Mouse (Mus musculus) ES-E14 (cell line): Measurements from ENCODE around the gene Vta1. TPM values are rescaled to one million over a fixed set of nuclear protein-coding genes. Genes with fewer than 3 reads are reported as not detected.

Source experiments
- DNase-seq: peaks from one replicate; pipeline ENCODE4 v3.0.0-alpha.2; 2013; ENCODE audit warnings: low read depth, low spot score
- H3K27ac ChIP-seq: 2 replicates; pipeline ENCODE4 v1.5.1; 2012; ENCODE audit warnings: low read depth, mild to moderate bottlenecking, low read length, moderate library complexity, mixed read lengths; ENCODE audit not compliant: poor library complexity, insufficient read depth, severe bottlenecking
- H3K36me3 ChIP-seq: 2 replicates; pipeline ENCODE4 v1.6.1; 2012; ENCODE audit warnings: mild to moderate bottlenecking, low read length, moderate library complexity, mixed read lengths; ENCODE audit not compliant: control insufficient read depth, poor library complexity, insufficient read depth, severe bottlenecking
- H3K4me1 ChIP-seq, 2 experiments: fragments of 150-350 bp in 1 of 2; sonication (generic) in 1 of 2; 2 replicates each; pipeline ENCODE4 v1.6.1; 2012; ENCODE audit warnings: low read length in 2 of 2, mild to moderate bottlenecking in 1 of 2, mixed read lengths in 1 of 2; ENCODE audit not compliant: control insufficient read depth in 2 of 2, insufficient read depth in 2 of 2, poor library complexity in 1 of 2
- H3K4me3 ChIP-seq, 2 experiments: fragments of 150-350 bp in 1 of 2; sonication (generic) in 1 of 2; 2 replicates each; pipeline ENCODE4 v1.5.1; 2012; ENCODE audit warnings: low read length in 2 of 2, low read depth in 1 of 2, mild to moderate bottlenecking in 1 of 2, mixed read lengths in 1 of 2; ENCODE audit not compliant: insufficient read depth in 1 of 2, poor library complexity in 1 of 2, severe bottlenecking in 1 of 2
- H3K9ac ChIP-seq: 2 replicates; pipeline ENCODE4 v1.6.1; 2012; ENCODE audit warnings: low read depth, mild to moderate bottlenecking, low read length, mixed read lengths; ENCODE audit not compliant: poor library complexity, insufficient read depth, severe bottlenecking
- H3K9me3 ChIP-seq: fragments of 150-350 bp; sonication (generic); 2 replicates; pipeline ENCODE4 v1.6.1; 2012; ENCODE audit warnings: low read depth, mild to moderate bottlenecking, low read length; ENCODE audit not compliant: control insufficient read depth, insufficient read depth
- CHD2 ChIP-seq: IDR thresholded peaks from 2 replicates; pipeline ENCODE4 v1.6.1; 2014; ENCODE audit warnings: mild to moderate bottlenecking, low read depth, low read length, inconsistent platforms
- HCFC1 ChIP-seq: IDR thresholded peaks from 2 replicates; pipeline ENCODE4 v1.6.1; 2012; ENCODE audit warnings: low read length, inconsistent platforms, borderline replicate concordance; ENCODE audit not compliant: insufficient read depth
- MAFK ChIP-seq: IDR thresholded peaks from 2 replicates; pipeline ENCODE4 v1.6.1; 2014; ENCODE audit warnings: mild to moderate bottlenecking, low read depth, low read length, inconsistent platforms; ENCODE audit not compliant: insufficient read depth
- ZC3H11A ChIP-seq: IDR thresholded peaks from 2 replicates; pipeline ENCODE4 v1.6.1; 2012; ENCODE audit warnings: low read depth, mild to moderate bottlenecking, inconsistent platforms, low read length, borderline replicate concordance
- ZNF384 ChIP-seq: IDR thresholded peaks from 2 replicates; pipeline ENCODE4 v1.6.1; 2012; ENCODE audit warnings: low read depth, low read length, inconsistent platforms
- in situ Hi-C, 2 experiments: fragments of 600-800 bp; cut with MboI; formaldehyde crosslinking; loops; one replicate each; pipeline ENCODE4 v1.15.1; 2025; ENCODE audit warnings: low sequenced_read_pairs in 2 of 2, inconsistent platforms in 1 of 2; ENCODE audit not compliant: unreplicated experiment in 2 of 2
- total RNA-seq: library from RNA; depleted of rRNA; stranded (reverse); fragments of 300-350 nt; gene quantifications from 2 replicates; pipeline ENCODE4 v1.2.3, GENCODE M21; 2012

The Vta1 gene
- total RNA-seq, 1 experiment: 45.2 TPM

- H3K4me3 ChIP-seq: no peak overlapping the region
- no peaks in the 10 kb centered on the region for H3K4me1 ChIP-seq
- DNase-seq: no peak
- in situ Hi-C loops: no loop called here
- no peaks in the 10 kb centered on the region for H3K9me3 ChIP-seq
- TF ChIP-seq CHD2 (no peak), ZC3H11A (peak; percentile 50; the same call in 1 of the 2 replicates)
- no peak overlapping the region for H3K9ac ChIP-seq
- no peaks in the 10 kb centered on the region for H3K36me3 ChIP-seq
- no peak overlapping the region for H3K27ac ChIP-seq
Observed at GRCm38 (mm10) chr10:14685663-14686062, 19.7 kb downstream of the Vta1 start.

- Histone ChIP-seq H3K9me3 (no peaks in the 10 kb centered on the region), H3K27ac (no peak overlapping the region), H3K9ac (no peak overlapping the region), H3K36me3 (no peaks in the 10 kb centered on the region; the same call in 1 of the 2 replicates), H3K4me1 (no peaks in the 10 kb centered on the region), H3K4me3 (no peak overlapping the region)
- no peak for TF ChIP-seq CHD2
- TF ChIP-seq MAFK: no peak
- no peak for TF ChIP-seq ZC3H11A
- TF ChIP-seq ZNF384: no peak
- TF ChIP-seq HCFC1: no peak
- in situ Hi-C loops: no loop called here
- no peak for DNase-seq
Observed at GRCm38 (mm10) chr10:14666147-14666546, 39.2 kb downstream of the Vta1 start.

- DNase-seq: no peak
- in situ Hi-C loops: no loop called here
- Histone ChIP-seq H3K9ac (no peak overlapping the region), H3K4me1 (no peaks in the 10 kb centered on the region), H3K27ac (no peak overlapping the region), H3K9me3 (no peaks in the 10 kb centered on the region), H3K4me3 (no peak overlapping the region), H3K36me3 (no peaks in the 10 kb centered on the region)
- no peak for TF ChIP-seq HCFC1
- TF ChIP-seq MAFK: no peak
- TF ChIP-seq ZC3H11A: no peak
- no peak for TF ChIP-seq CHD2
- TF ChIP-seq ZNF384: no peak
Observed at GRCm38 (mm10) chr10:14660875-14661274, 44.5 kb downstream of the Vta1 start.

- Histone ChIP-seq H3K9me3 (no peaks in the 10 kb centered on the region), H3K36me3 (no peaks in the 10 kb centered on the region), H3K4me3 (no peak overlapping the region), H3K9ac (no peak overlapping the region), H3K27ac (no peak overlapping the region), H3K4me1 (no peaks in the 10 kb centered on the region)
- no peak for DNase-seq
- TF ChIP-seq ZNF384 (no peak), HCFC1 (no peak), ZC3H11A (no peak), CHD2 (no peak), MAFK (no peak)
- in situ Hi-C loops: no loop called here
Observed at GRCm38 (mm10) chr10:14639635-14640034, 65.7 kb downstream of the Vta1 start.

GRCm38 (mm10) chr10:14639043-14639442 is 66.3 kb downstream of the Vta1 start:
- in situ Hi-C loops: no loop called here
- Histone ChIP-seq H3K4me3 (no peak overlapping the region), H3K4me1 (no peaks in the 10 kb centered on the region), H3K9ac (no peak overlapping the region), H3K9me3 (no peaks in the 10 kb centered on the region), H3K27ac (no peak overlapping the region), H3K36me3 (no peaks in the 10 kb centered on the region)
- no peak for TF ChIP-seq ZNF384
- TF ChIP-seq MAFK: no peak
- no peak for DNase-seq
